Mouse (Mus musculus): ENCODE measurements around the gene Ubtd2. TPM values are rescaled to one million over a fixed set of nuclear protein-coding genes. Genes with fewer than 3 reads are reported as not detected.

Gene Ubtd2
- polyA plus RNA-seq, 1 experiment: 8.8 TPM

DNA sequence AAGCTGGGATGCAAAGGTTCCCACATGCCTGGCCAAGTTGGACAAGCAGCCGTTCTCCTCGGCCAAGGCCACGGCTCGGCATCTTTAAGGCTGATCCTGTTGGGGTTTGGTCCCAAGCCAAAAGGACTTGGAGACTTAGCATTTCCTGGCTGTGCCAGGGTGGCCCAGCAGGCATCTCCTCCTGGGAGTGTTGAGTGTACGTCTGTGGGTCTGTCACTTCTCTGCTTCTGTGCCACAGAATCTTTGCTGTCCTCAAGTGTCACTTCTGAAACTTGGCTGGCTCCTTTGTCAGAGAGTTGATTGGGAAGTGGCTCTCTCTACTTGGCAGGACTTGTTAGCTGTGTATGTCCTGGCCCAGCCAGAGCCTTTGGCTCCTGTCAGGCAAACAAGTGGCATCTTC, 91.3 kb downstream of the Ubtd2 start:
- Histone ChIP-seq H3K4me1 (ENCODE audit: control insufficient read depth, insufficient read depth, low read length) (peaks cover 12% of the 10 kb centered on the region), H3K4me3 (replicated peaks; ENCODE audit: extremely low read depth, low read depth, low read length) (no peak overlapping the region)
- TF ChIP-seq CTCF (IDR thresholded peaks at IDR 0.05; ENCODE audit: insufficient read depth, low read length) (no peak), POLR2A (IDR thresholded peaks at IDR 0.05; ENCODE audit: borderline replicate concordance, extremely low read depth, low read depth, low read length) (no peak)
- WGBS: 14% methylated on average over 5 of the region's 5 CpGs
- DNase-seq: no peak

DNA sequence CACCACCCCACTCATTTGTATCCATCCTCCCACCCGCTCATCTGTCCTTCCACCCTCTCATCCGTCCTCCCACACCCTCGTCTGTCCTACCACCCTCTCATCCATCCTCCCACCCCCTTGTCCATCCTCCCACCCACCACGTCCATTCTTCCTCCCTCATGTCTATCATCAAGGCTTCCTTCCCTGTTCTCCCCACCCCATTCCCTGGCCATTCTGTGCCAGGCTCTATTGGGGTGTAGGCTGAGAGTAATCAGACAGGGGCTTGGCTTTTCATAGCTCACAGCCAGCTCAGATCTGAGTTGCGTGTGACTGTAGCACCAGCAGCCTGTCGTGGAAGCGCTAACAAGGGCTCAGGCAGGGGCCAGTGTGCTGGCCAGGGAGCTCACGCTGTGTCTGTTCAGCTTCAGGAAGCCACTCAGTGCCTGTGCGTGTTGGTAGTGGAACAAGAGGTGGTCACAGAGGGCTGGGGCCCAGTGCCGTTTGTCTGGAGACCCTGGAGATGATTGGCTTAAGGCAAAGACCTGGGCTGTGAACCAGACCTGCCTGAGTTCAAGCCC, 92.3 kb downstream of the Ubtd2 start:
- no peak overlapping the region for H3K4me3 ChIP-seq (replicated peaks; ENCODE audit: extremely low read depth, low read depth, low read length)
- no peak for DNase-seq
- WGBS: 82% methylated on average over 10 of the region's 10 CpGs
- H3K4me1 ChIP-seq (ENCODE audit: control insufficient read depth, insufficient read depth, low read length): peaks cover 18% of the 10 kb centered on the region
- TF ChIP-seq POLR2A (IDR thresholded peaks at IDR 0.05; ENCODE audit: borderline replicate concordance, extremely low read depth, low read depth, low read length): no peak
- no peak for TF ChIP-seq CTCF (IDR thresholded peaks at IDR 0.05; ENCODE audit: insufficient read depth, low read length)

DNA sequence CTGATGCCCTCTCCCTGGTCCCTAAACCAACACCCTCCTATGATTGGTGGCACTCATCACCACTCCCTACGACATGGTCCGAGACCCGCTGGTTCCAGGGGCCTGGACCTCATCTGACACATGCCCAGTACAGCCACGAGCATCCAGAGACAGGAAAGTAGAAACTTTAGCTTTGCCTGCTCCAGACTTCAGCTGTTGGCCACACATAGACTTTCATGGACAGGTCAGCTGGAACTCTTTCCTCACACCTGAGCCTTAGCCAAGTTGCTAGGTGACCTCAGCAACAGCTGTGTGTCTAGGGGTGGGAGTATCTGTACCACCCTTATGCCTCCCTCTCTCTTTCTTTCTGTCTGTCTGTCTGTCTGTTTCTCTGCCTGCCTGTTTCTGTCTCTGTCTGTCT, 93.1 kb downstream of the Ubtd2 start:
- no peak for DNase-seq
- WGBS: 73% methylated on average over 4 of the region's 4 CpGs
- TF ChIP-seq POLR2A (IDR thresholded peaks at IDR 0.05; ENCODE audit: borderline replicate concordance, extremely low read depth, low read depth, low read length) (no peak), CTCF (IDR thresholded peaks at IDR 0.05; ENCODE audit: insufficient read depth, low read length) (no peak)
- no peak overlapping the region for H3K4me3 ChIP-seq (replicated peaks; ENCODE audit: extremely low read depth, low read depth, low read length)
- peaks cover 26% of the 10 kb centered on the region for H3K4me1 ChIP-seq (ENCODE audit: control insufficient read depth, insufficient read depth, low read length)

DNA sequence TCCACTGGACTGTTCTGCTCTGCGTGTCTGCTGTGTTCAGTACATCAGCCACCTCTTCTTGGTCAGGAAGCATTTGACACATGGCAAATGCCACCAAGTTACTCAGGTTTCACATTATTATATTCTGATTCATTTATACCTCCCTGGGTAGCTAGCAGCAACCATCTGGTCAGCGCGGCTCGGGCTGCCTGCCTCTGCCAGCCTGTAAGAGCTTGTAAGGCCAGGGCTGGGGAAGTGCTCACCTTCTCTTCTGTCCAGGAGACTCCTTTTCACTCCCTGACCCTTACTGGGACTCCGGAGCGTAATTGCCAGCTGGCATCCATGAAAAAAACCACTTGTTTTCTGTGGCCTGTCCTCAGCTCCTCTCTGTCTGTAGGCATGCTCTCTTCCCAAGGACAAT, 94.1 kb downstream of the Ubtd2 start:
- DNase-seq: no peak
- Histone ChIP-seq H3K4me3 (replicated peaks; ENCODE audit: extremely low read depth, low read depth, low read length) (no peak overlapping the region), H3K4me1 (ENCODE audit: control insufficient read depth, insufficient read depth, low read length) (peaks cover 30% of the 10 kb centered on the region)
- TF ChIP-seq CTCF (IDR thresholded peaks at IDR 0.05; ENCODE audit: insufficient read depth, low read length) (no peak), POLR2A (IDR thresholded peaks at IDR 0.05; ENCODE audit: borderline replicate concordance, extremely low read depth, low read depth, low read length) (no peak)
- 78% methylated on average over 6 of the region's 6 CpGs for WGBS

GRCm38 (mm10) chr11:32550102-32550501, 94.9 kb downstream of the Ubtd2 start:
- H3K4me1 ChIP-seq (ENCODE audit: control insufficient read depth, insufficient read depth, low read length): peaks cover 31% of the 10 kb centered on the region
- WGBS: 78% methylated on average over 4 of the region's 4 CpGs
- DNase-seq: no peak
- no peak for TF ChIP-seq CTCF (IDR thresholded peaks at IDR 0.05; ENCODE audit: insufficient read depth, low read length)
- no peak for TF ChIP-seq POLR2A (IDR thresholded peaks at IDR 0.05; ENCODE audit: borderline replicate concordance, extremely low read depth, low read depth, low read length)
- H3K4me3 ChIP-seq (replicated peaks; ENCODE audit: extremely low read depth, low read depth, low read length): no peak overlapping the region

DNA sequence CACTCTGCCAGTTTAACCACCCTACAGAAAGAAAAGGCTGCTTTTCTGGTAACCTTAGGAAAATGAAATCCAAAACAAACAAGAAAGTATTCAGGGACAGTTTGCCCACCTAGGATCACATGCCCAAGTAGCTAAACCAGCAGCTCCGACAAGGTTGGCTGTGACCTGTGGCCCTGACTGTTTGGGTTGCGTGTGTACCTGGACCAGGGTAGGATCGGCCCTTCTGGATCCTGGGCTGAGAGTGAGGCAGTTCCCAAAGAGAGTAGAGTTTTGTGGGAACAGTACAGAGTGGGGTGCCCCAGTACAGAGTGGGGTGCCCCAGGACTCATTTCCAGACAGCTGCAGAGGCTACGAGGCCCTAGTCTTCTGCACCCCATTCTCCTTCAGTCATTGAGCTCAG, 95.9 kb downstream of the Ubtd2 start:
- H3K4me1 ChIP-seq (ENCODE audit: control insufficient read depth, insufficient read depth, low read length): peaks cover 31% of the 10 kb centered on the region

GRCm38 (mm10) chr11:32551579-32552297, 96.6 kb downstream of the Ubtd2 start:
- DNase-seq: no peak
- WGBS: 81% methylated on average over 12 of the region's 12 CpGs
- H3K4me3 ChIP-seq (replicated peaks; ENCODE audit: extremely low read depth, low read depth, low read length): no peak overlapping the region
- TF ChIP-seq POLR2A (IDR thresholded peaks at IDR 0.05; ENCODE audit: borderline replicate concordance, extremely low read depth, low read depth, low read length): no peak
- no peak for TF ChIP-seq CTCF (IDR thresholded peaks at IDR 0.05; ENCODE audit: insufficient read depth, low read length)
- H3K4me1 ChIP-seq (ENCODE audit: control insufficient read depth, insufficient read depth, low read length): peaks cover 25% of the 10 kb centered on the region

More for the DNA sequence above, 95.9 kb downstream of the Ubtd2 start:
- no peak for DNase-seq
- TF ChIP-seq POLR2A (IDR thresholded peaks at IDR 0.05; ENCODE audit: borderline replicate concordance, extremely low read depth, low read depth, low read length) (no peak), CTCF (IDR thresholded peaks at IDR 0.05; ENCODE audit: insufficient read depth, low read length) (no peak)
- H3K4me3 ChIP-seq (replicated peaks; ENCODE audit: extremely low read depth, low read depth, low read length): no peak overlapping the region
- WGBS: 83% methylated on average over 4 of the region's 4 CpGs

GRCm38 (mm10) chr11:32552401-32553090, 97.4 kb downstream of the Ubtd2 start:
- no peak for DNase-seq
- H3K4me3 ChIP-seq (replicated peaks; ENCODE audit: extremely low read depth, low read depth, low read length): no peak overlapping the region
- H3K4me1 ChIP-seq (ENCODE audit: control insufficient read depth, insufficient read depth, low read length): peaks cover 19% of the 10 kb centered on the region
- 42% methylated on average over 13 of the region's 13 CpGs for WGBS
- no peak for TF ChIP-seq POLR2A (IDR thresholded peaks at IDR 0.05; ENCODE audit: borderline replicate concordance, extremely low read depth, low read depth, low read length)
- no peak for TF ChIP-seq CTCF (IDR thresholded peaks at IDR 0.05; ENCODE audit: insufficient read depth, low read length)

GRCm38 (mm10) chr11:32553311-32554140, 98.4 kb downstream of the Ubtd2 start:
- Histone ChIP-seq H3K4me1 (ENCODE audit: control insufficient read depth, insufficient read depth, low read length) (peaks cover 19% of the 10 kb centered on the region), H3K4me3 (replicated peaks; ENCODE audit: extremely low read depth, low read depth, low read length) (no peak overlapping the region)
- TF ChIP-seq POLR2A (IDR thresholded peaks at IDR 0.05; ENCODE audit: borderline replicate concordance, extremely low read depth, low read depth, low read length) (no peak), CTCF (IDR thresholded peaks at IDR 0.05; ENCODE audit: insufficient read depth, low read length) (no peak)
- DNase-seq: no peak
- WGBS: 53% methylated on average over 14 of the region's 14 CpGs

Measured in lung, adult 2 months (tissue).